Comparison of ENCODE assay signal across 8 mouse cellular contexts in the genomic region with DNA sequence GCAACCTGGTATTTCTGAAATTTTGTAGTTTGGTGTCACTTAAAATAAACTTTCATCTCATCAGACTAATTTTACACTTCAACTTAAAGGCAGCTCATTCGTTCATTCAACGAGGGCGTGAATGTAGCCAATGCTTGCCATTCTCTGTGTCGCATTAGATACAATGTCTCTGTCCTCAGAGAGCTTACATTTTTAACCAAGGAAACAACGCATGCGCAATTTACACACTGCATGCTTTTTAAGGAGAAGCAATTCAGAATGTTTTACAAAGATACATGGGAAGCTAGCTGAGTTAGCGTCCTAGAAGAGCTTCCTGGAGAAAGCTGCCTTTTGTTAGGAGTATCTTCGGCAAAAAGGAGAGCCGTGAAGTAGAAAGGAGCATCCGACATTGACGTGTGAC. TPM values are rescaled to one million over a fixed set of nuclear protein-coding genes. Genes with fewer than 3 reads are reported as not detected.
DNase-seq lines count a peak whose midpoint lies in the region; ATAC-seq lines count a peak whose summit lies in the region.

No protein-coding gene starts in this region.

- H3K36me3 ChIP-seq in heart, embryonic 16.5 days (ENCODE audit: control insufficient read depth, insufficient read depth) = no peaks in the 10 kb centered on the region
- H3K36me3 ChIP-seq in forebrain, embryonic 15.5 days = 0 out of 2 replicates have a peak, but pooled peaks cover under 1% of the 10 kb centered on the region
- no peaks in the 10 kb centered on the region for H3K36me3 ChIP-seq in midbrain, embryonic 11.5 days (ENCODE audit: control insufficient read depth, insufficient read depth, low read length)

- intact Hi-C loops in heart, postnatal 36 days (cut with DNase I) = no loop called here

- H3K4me2 ChIP-seq in heart, embryonic 16.5 days (ENCODE audit: low read depth, low read length) = peak overlapping the region; percentile 83
- H3K4me2 ChIP-seq in forebrain, embryonic 15.5 days (replicated peaks) = peak overlapping the region; percentile 75
- peak overlapping the region; percentile 80 for H3K4me2 ChIP-seq in midbrain, embryonic 11.5 days

- H3K27ac ChIP-seq in heart, embryonic 16.5 days (ENCODE audit: low read length) = peak overlapping the region; percentile 95
- peak overlapping the region; percentile 96 for H3K27ac ChIP-seq in forebrain, embryonic 15.5 days (replicated peaks)
- H3K27ac ChIP-seq in midbrain, embryonic 11.5 days (ENCODE audit: low read depth, low read length) = no peak overlapping the region; the same call in 1 of the 2 replicates

- peak overlapping the region; percentile 90 for H3K4me3 ChIP-seq in heart, embryonic 16.5 days (ENCODE audit: low read length)
- peak overlapping the region; percentile 97 for H3K4me3 ChIP-seq in forebrain, embryonic 15.5 days
- H3K4me3 ChIP-seq in midbrain, embryonic 11.5 days (ENCODE audit: low read depth, low read length) = peak overlapping the region; percentile 93

- no peak for DNase-seq in heart, postnatal 36 days
- DNase-seq in Muller cell, postnatal 12 days (ENCODE audit: inconsistent ontology term) = peak; percentile 7
- peak; percentile 87 for DNase-seq in midbrain, embryonic 11.5 days (ENCODE audit: low spot score, missing footprints)
- DNase-seq in urinary bladder, postnatal 36 days (ENCODE audit: low spot score in 2 of 2) = no peak
- no peak for DNase-seq in urinary bladder, postnatal 25 days (ENCODE audit: low spot score)
- DNase-seq in right cerebral cortex, postnatal 14 days = no peak

- 55% methylated on average over 11 of the region's 11 CpGs for WGBS in heart, embryonic 16.5 days
- WGBS in forebrain, embryonic 15.5 days = 59% methylated on average over 11 of the region's 11 CpGs
- WGBS in midbrain, embryonic 11.5 days = 63% methylated on average over 11 of the region's 11 CpGs

- no peaks in the 10 kb centered on the region for H3K27me3 ChIP-seq in heart, embryonic 16.5 days (ENCODE audit: control insufficient read depth, insufficient read depth, low read length)
- no peaks in the 10 kb centered on the region for H3K27me3 ChIP-seq in forebrain, embryonic 15.5 days
- H3K27me3 ChIP-seq in midbrain, embryonic 11.5 days (ENCODE audit: control insufficient read depth, insufficient read depth, low read length) = no peaks in the 10 kb centered on the region

- peak overlapping the region; percentile 98 for H3K9ac ChIP-seq in heart, embryonic 16.5 days (ENCODE audit: low read length)
- peak overlapping the region; percentile 95; the same call in 1 of the 2 replicates for H3K9ac ChIP-seq in forebrain, embryonic 15.5 days (replicated peaks)
- peak overlapping the region; percentile 91 for H3K9ac ChIP-seq in midbrain, embryonic 11.5 days (ENCODE audit: low read length)

- H3K9me3 ChIP-seq in heart, embryonic 16.5 days (replicated peaks; ENCODE audit: control insufficient read depth, low read length) = no peaks in the 10 kb centered on the region
- H3K9me3 ChIP-seq in forebrain, embryonic 15.5 days = no peaks in the 10 kb centered on the region
- no peaks in the 10 kb centered on the region for H3K9me3 ChIP-seq in midbrain, embryonic 11.5 days (ENCODE audit: control insufficient read depth, low read length)

- ATAC-seq in heart, embryonic 16.5 days (replicated peaks; ENCODE audit: extremely low read depth, insufficient read depth, low FRiP score) = no peak
- no peak for ATAC-seq in forebrain, embryonic 15.5 days (replicated peaks)
- ATAC-seq in midbrain, embryonic 11.5 days (ENCODE audit: low FRiP score) = no peak

- H3K4me1 ChIP-seq in heart, embryonic 16.5 days (ENCODE audit: control insufficient read depth, insufficient read depth, low read length) = peaks cover 33% of the 10 kb centered on the region
- peaks cover 31% of the 10 kb centered on the region for H3K4me1 ChIP-seq in forebrain, embryonic 15.5 days
- H3K4me1 ChIP-seq in midbrain, embryonic 11.5 days (ENCODE audit: control insufficient read depth, insufficient read depth, low read length) = peaks cover 11% of the 10 kb centered on the region

RNA-seq across cellular contexts. Expression of gene Rab21, which starts 0.9 kb away (rescaled TPM):
- polyA plus RNA-seq in heart, embryonic 16.5 days (2015; fragmentation: Nextera tagmentation; extraction: Ambion mirVana) = 4.7 and 6.0 TPM in 2 replicates
- 10 to 100 TPM; 74.1 to 80.5 TPM for total RNA-seq in heart, postnatal 36 days (2021)
- 5.6 and 8.5 TPM in 2 replicates for polyA plus RNA-seq in forebrain, embryonic 15.5 days (2015; fragmentation: Nextera tagmentation; extraction: Ambion mirVana)
- polyA plus RNA-seq in midbrain, embryonic 11.5 days (2014; fragmentation: Nextera tagmentation; extraction: Ambion mirVana) = 9.7 and 9.8 TPM in 2 replicates

RNA-seq across cellular contexts. Expression of gene Tmem19, which starts 46.0 kb away (rescaled TPM):
- polyA plus RNA-seq in heart, embryonic 16.5 days (2015; fragmentation: Nextera tagmentation; extraction: Ambion mirVana) = 20.1 and 23.9 TPM in 2 replicates
- 10 to 100 TPM; 11.6 to 15.5 TPM for total RNA-seq in heart, postnatal 36 days (2021)
- 38.8 and 40.5 TPM in 2 replicates for polyA plus RNA-seq in forebrain, embryonic 15.5 days (2015; fragmentation: Nextera tagmentation; extraction: Ambion mirVana)
- polyA plus RNA-seq in midbrain, embryonic 11.5 days (2014; fragmentation: Nextera tagmentation; extraction: Ambion mirVana) = 39.7 and 42.2 TPM in 2 replicates

Comparison
In these comparisons a context has a peak if more than half of its experiments do, and no peak if none do; other contexts are left out.
1. DNase-seq: peak in Muller cell, postnatal 12 days (single experiment) and midbrain, embryonic 11.5 days (single experiment); none in heart, postnatal 36 days (0 of 2), urinary bladder, postnatal 36 days (0 of 2), urinary bladder, postnatal 25 days (single experiment) and right cerebral cortex, postnatal 14 days (single experiment).
2. Peak in every context shown above with its lines, with median percentiles within 50 percentile points of each other: H3K4me2 ChIP-seq, H3K4me3 ChIP-seq and H3K9ac ChIP-seq.